Comparison of ENCODE assay signal across 19 mouse cellular contexts in the genomic region with DNA sequence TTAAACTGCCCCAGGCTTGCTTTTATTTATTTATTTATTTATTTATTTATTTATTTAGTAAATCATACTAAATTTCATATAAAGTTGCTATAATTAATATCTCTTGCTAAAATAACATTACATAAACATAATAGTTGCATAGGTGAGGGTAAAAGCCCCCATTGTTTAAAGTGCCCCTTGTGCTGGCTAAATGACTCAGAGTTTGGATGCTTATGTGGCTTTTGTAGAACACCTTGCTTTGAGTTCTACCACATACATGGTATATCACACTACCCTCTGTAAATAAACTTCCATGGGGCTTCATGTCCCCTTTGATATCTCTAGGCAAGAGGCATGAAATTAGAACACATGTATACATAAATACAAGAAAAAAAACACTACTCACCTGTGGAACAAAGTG. TPM values are rescaled to one million over a fixed set of nuclear protein-coding genes. Genes with fewer than 3 reads are reported as not detected.
"Had no signal": no experiment of that assay in that cellular context is flagged by ENCODE, and none has a peak within 500 bp of the region (broad histone marks: within the 10 kb centered on the region; RNA-seq: fewer than 3 reads in every experiment).

No protein-coding gene starts in this region.

- H3K27ac ChIP-seq: kidney, embryonic 15.5 days; left cerebral cortex, adult 2 months; liver, embryonic 13.5 days had no signal

- H3K27me3 ChIP-seq: kidney, embryonic 15.5 days; liver, embryonic 13.5 days; midbrain, embryonic 15.5 days had no signal

- H3K4me1 ChIP-seq: kidney, embryonic 15.5 days; liver, embryonic 13.5 days had no signal

- H3K9ac ChIP-seq: kidney, embryonic 15.5 days; liver, embryonic 13.5 days; midbrain, embryonic 15.5 days had no signal

- DNase-seq: kidney, adult 8-10 months; kidney, postnatal 10 days; kidney, postnatal 36 days; layer of hippocampus, postnatal 36 days; liver, embryonic 13.5 days; lung, adult 2 months; lung, postnatal 14 days; lung, postnatal 4 days; thymus, adult 18-20 months; thymus, postnatal 36 days had no signal

- H3K36me3 ChIP-seq: kidney, embryonic 15.5 days; liver, embryonic 13.5 days; midbrain, embryonic 15.5 days had no signal

- H3K4me2 ChIP-seq: kidney, embryonic 15.5 days; liver, embryonic 13.5 days; midbrain, embryonic 15.5 days had no signal

- H3K4me3 ChIP-seq: kidney, embryonic 15.5 days; left cerebral cortex, adult 2 months; liver, embryonic 13.5 days; midbrain, embryonic 15.5 days had no signal

- H3K9me3 ChIP-seq: kidney, embryonic 15.5 days; liver, embryonic 13.5 days; midbrain, embryonic 15.5 days had no signal

RNA-seq across cellular contexts. Expression of a gene that starts 23.8 kb away (rescaled TPM):
- total RNA-seq: megakaryocyte progenitor cell, adult 5-6 weeks; megakaryocyte-erythroid progenitor cell, adult 5-6 weeks had no signal
- polyA plus RNA-seq: liver, embryonic 16.5 days; small intestine, adult 2 months; spleen, adult 2 months; testis, adult 2 months had no signal
